Mouse (Mus musculus) embryonic facial prominence, embryonic 10.5 days (tissue): ENCODE results near the gene Cacul1. TPM values are rescaled to one million over a fixed set of nuclear protein-coding genes. Genes with fewer than 3 reads are reported as not detected.
"Not testable (repeated sequence)": the region's sequence is repeated elsewhere in the genome, so short reads cannot be mapped to it uniquely, and the experiment has no call there.

Experiments
- DNase-seq: peaks from one replicate; pipeline ENCODE4 v3.0.0-alpha.2; 2017; ENCODE audit warnings: low spot score
- H3K27ac ChIP-seq: fragments of 300-500 bp; sonication (generic); replicated peaks from 2 replicates; pipeline ENCODE4 v1.5.1; 2016; ENCODE audit warnings: mild to moderate bottlenecking
- H3K27me3 ChIP-seq: fragments of 300-500 bp; sonication (generic); replicated peaks from 2 replicates; pipeline ENCODE4 v1.6.1; 2016; ENCODE audit warnings: low read depth, mild to moderate bottlenecking; ENCODE audit not compliant: poor library complexity, severe bottlenecking
- H3K36me3 ChIP-seq: fragments of 300-500 bp; sonication (generic); replicated peaks from 2 replicates; pipeline ENCODE4 v1.6.1; 2016; ENCODE audit warnings: mild to moderate bottlenecking, moderate library complexity
- H3K4me1 ChIP-seq: fragments of 300-500 bp; sonication (generic); 2 replicates; pipeline ENCODE4 v1.6.1; 2016
- H3K4me3 ChIP-seq: fragments of 300-500 bp; sonication (generic); 2 replicates; pipeline ENCODE4 v1.5.1; 2016; ENCODE audit warnings: mild to moderate bottlenecking, moderate library complexity
- H3K9me3 ChIP-seq: fragments of 300-500 bp; sonication (generic); 2 replicates; pipeline ENCODE4 v1.6.1; 2016; ENCODE audit warnings: mild to moderate bottlenecking
- WGBS: fragments of 180-500 bp; shearing (Covaris S2); methylation state at CpG from one replicate; pipeline ENCODE4 v1.1.7; 2016; 5-methylcytosine and 5-hydroxymethylcytosine counted together
- polyA plus RNA-seq: library from polyadenylated mRNA; unstranded; fragments of >200 nt; fragmentation: Nextera tagmentation; extraction: Ambion mirVana; gene quantifications from 2 replicates; pipeline ENCODE4 v1.2.1, GENCODE M21; 2016

Cacul1 gene
- 29.4 and 30.3 TPM in 2 replicates for polyA plus RNA-seq

- Histone ChIP-seq H3K36me3 (peaks cover 6% of the 10 kb centered on the region; the same call in 1 of the 2 replicates), H3K9me3 (no peaks in the 10 kb centered on the region), H3K27ac (peak within 1 kb of the TSS; percentile 94), H3K4me3 (peak within 1 kb of the TSS; percentile 99), H3K27me3 (no peaks in the 10 kb centered on the region), H3K4me1 (peaks cover 26% of the 10 kb centered on the region)
- peak; percentile 99 for DNase-seq
- under 1% methylated on average over 64 of the region's 64 CpGs for WGBS
These were observed at the start of gene Cacul1 for GRCm38 (mm10) chr19:60580582-60581339. Gene Cacul1 (minus strand): TSS chr19:60581025.

- WGBS, result 78% methylated on average over 4 of the region's 4 CpGs
- Histone ChIP-seq H3K9me3 (no peaks in the 10 kb centered on the region), H3K4me3 (no peak overlapping the region), H3K27me3 (no peaks in the 10 kb centered on the region), H3K36me3 (no peaks in the 10 kb centered on the region), H3K4me1 (no peaks in the 10 kb centered on the region), H3K27ac (no peak overlapping the region)
- DNase-seq, result no peak
These were observed 38.6 kb upstream of the Cacul1 start for GRCm38 (mm10) chr19:60619420-60619819.

- no peaks in the 10 kb centered on the region for H3K36me3 ChIP-seq
- H3K4me3 ChIP-seq, result no peak overlapping the region
- no peak overlapping the region for H3K27ac ChIP-seq
- WGBS, result 40% methylated on average over 1 of the region's 1 CpGs
- H3K4me1 ChIP-seq, result no peaks in the 10 kb centered on the region
- DNase-seq, result no peak
- H3K27me3 ChIP-seq, result no peaks in the 10 kb centered on the region
- H3K9me3 ChIP-seq, result no peaks in the 10 kb centered on the region
These were observed 36.2 kb upstream of the Cacul1 start for GRCm38 (mm10) chr19:60617007-60617406.

GRCm38 (mm10) chr19:60615470-60616200 lies 34.8 kb upstream of the Cacul1 start:
- 77% methylated on average over 5 of the region's 5 CpGs for WGBS
- H3K27me3 ChIP-seq, result no peaks in the 10 kb centered on the region
- no peak overlapping the region for H3K27ac ChIP-seq
- no peak overlapping the region for H3K4me3 ChIP-seq
- no peak for DNase-seq
- no peaks in the 10 kb centered on the region for H3K9me3 ChIP-seq
- peaks cover 6% of the 10 kb centered on the region; the same call in 1 of the 2 replicates for H3K4me1 ChIP-seq
- no peaks in the 10 kb centered on the region for H3K36me3 ChIP-seq

- Histone ChIP-seq H3K27me3 (no peaks in the 10 kb centered on the region), H3K36me3 (no peaks in the 10 kb centered on the region), H3K9me3 (no peaks in the 10 kb centered on the region), H3K4me1 (peaks cover 6% of the 10 kb centered on the region; the same call in 1 of the 2 replicates), H3K27ac (no peak overlapping the region), H3K4me3 (no peak overlapping the region)
- 46% methylated on average over 12 of the region's 12 CpGs for WGBS
- peak; percentile 50 for DNase-seq
These were observed 30.8 kb upstream of the Cacul1 start for GRCm38 (mm10) chr19:60611525-60612215.

- 39% methylated on average over 5 of the region's 5 CpGs for WGBS
- H3K4me3 ChIP-seq, result no peak overlapping the region
- DNase-seq, result peak; percentile 20
- H3K36me3 ChIP-seq, result no peaks in the 10 kb centered on the region
- H3K9me3 ChIP-seq, result no peaks in the 10 kb centered on the region
- peaks cover 6% of the 10 kb centered on the region; the same call in 1 of the 2 replicates for H3K4me1 ChIP-seq
- no peak overlapping the region for H3K27ac ChIP-seq
- H3K27me3 ChIP-seq, result no peaks in the 10 kb centered on the region
These were observed 27.9 kb upstream of the Cacul1 start for GRCm38 (mm10) chr19:60608766-60609165.

- DNase-seq, result no peak
- no peak overlapping the region for H3K4me3 ChIP-seq
- WGBS, result 85% methylated on average over 3 of the region's 3 CpGs
- no peaks in the 10 kb centered on the region for H3K27me3 ChIP-seq
- no peaks in the 10 kb centered on the region for H3K9me3 ChIP-seq
- H3K27ac ChIP-seq, result no peak overlapping the region
- H3K4me1 ChIP-seq, result no peaks in the 10 kb centered on the region
- H3K36me3 ChIP-seq, result no peaks in the 10 kb centered on the region
These were observed 22.8 kb upstream of the Cacul1 start for GRCm38 (mm10) chr19:60603586-60603985.

GRCm38 (mm10) chr19:60602066-60602465 lies 21.2 kb upstream of the Cacul1 start:
- not testable (repeated sequence) for H3K4me3 ChIP-seq, H3K4me1 ChIP-seq, DNase-seq, H3K27me3 ChIP-seq, H3K9me3 ChIP-seq, H3K36me3 ChIP-seq, H3K27ac ChIP-seq
- WGBS, result 91% methylated on average over 1 of the region's 1 CpGs

- no peak overlapping the region for H3K27ac ChIP-seq
- no peak for DNase-seq
- no peaks in the 10 kb centered on the region for H3K4me1 ChIP-seq
- H3K36me3 ChIP-seq, result no peaks in the 10 kb centered on the region
- H3K4me3 ChIP-seq, result no peak overlapping the region
- H3K9me3 ChIP-seq, result no peaks in the 10 kb centered on the region
- 91% methylated on average over 8 of the region's 8 CpGs for WGBS
- no peaks in the 10 kb centered on the region for H3K27me3 ChIP-seq
These were observed 17.3 kb upstream of the Cacul1 start for GRCm38 (mm10) chr19:60598025-60598697.

GRCm38 (mm10) chr19:60589646-60590045 lies 8.8 kb upstream of the Cacul1 start:
- whole genome bisulfite sequencing, result 92% methylated on average over 2 of the region's 2 CpGs
- Histone ChIP-seq H3K4me1 (no peaks in the 10 kb centered on the region), H3K4me3 (no peak overlapping the region)

GRCm38 (mm10) chr19:60586652-60587051 lies 5.8 kb upstream of the Cacul1 start:
- DNase-seq, result no peak
- Histone ChIP-seq H3K27ac (no peak overlapping the region), H3K27me3 (no peaks in the 10 kb centered on the region), H3K36me3 (no peaks in the 10 kb centered on the region), H3K4me1 (peaks cover 2% of the 10 kb centered on the region), H3K4me3 (no peak overlapping the region), H3K9me3 (no peaks in the 10 kb centered on the region)
- WGBS, result 72% methylated on average over 5 of the region's 5 CpGs

More at GRCm38 (mm10) chr19:60589646-60590045, 8.8 kb upstream of the Cacul1 start:
- H3K27me3 ChIP-seq, result no peaks in the 10 kb centered on the region
- H3K9me3 ChIP-seq, result no peaks in the 10 kb centered on the region
- H3K36me3 ChIP-seq, result no peaks in the 10 kb centered on the region
- H3K27ac ChIP-seq, result no peak overlapping the region
- DNase-seq, result no peak

GRCm38 (mm10) chr19:60583201-60583600 lies 2.4 kb upstream of the Cacul1 start:
- Histone ChIP-seq H3K9me3 (no peaks in the 10 kb centered on the region), H3K4me1 (peaks cover 20% of the 10 kb centered on the region), H3K27ac (no peak overlapping the region), H3K4me3 (no peak overlapping the region), H3K36me3 (no peaks in the 10 kb centered on the region), H3K27me3 (no peaks in the 10 kb centered on the region)
- WGBS, result 91% methylated on average over 2 of the region's 2 CpGs
- no peak for DNase-seq
